Mouse (Mus musculus) c-Kit-positive CD71-positive TER-119-positive erythroid progenitor cells, embryonic 14.5 days (primary cell): ENCODE data around the gene Gja10.
A peak's percentile ranks its signal among the peaks of the same experiment; 100 is the strongest.

Source experiments
- DNase-seq: peaks from one replicate; pipeline ENCODE4 v3.0.0-alpha.2; 2013; ENCODE audit warnings: low spot score

The Gja10 gene

GRCm38 (mm10) chr4:32560724-32561554, 41.6 kb downstream of the Gja10 start:
- DNase-seq, result no peak

DNA sequence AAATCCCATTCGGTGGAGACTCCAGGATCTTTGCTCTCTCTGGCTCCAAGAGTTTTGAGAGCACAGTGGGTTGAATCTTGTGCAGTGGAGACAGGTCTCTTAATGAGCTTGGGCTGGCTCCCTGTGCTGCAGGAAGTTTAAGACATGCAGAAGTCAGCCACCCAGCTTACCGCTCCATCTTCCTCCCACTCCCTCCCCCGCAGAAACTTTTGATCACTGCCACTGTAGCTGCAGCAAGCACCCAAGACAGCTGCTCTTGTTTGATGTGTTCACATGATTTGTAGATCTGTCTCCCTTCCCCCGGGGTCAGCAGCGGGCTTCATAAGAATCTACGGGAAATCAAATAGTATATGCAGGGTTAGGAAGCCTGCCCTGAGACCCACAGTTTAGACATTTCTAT, 42.3 kb downstream of the Gja10 start:
- DNase-seq, result no peak

GRCm38 (mm10) chr4:32555506-32555905, 47.1 kb downstream of the Gja10 start:
- no peak for DNase-seq

GRCm38 (mm10) chr4:32551337-32551736, 51.2 kb downstream of the Gja10 start:
- DNase-seq, result peak; percentile 6

DNA sequence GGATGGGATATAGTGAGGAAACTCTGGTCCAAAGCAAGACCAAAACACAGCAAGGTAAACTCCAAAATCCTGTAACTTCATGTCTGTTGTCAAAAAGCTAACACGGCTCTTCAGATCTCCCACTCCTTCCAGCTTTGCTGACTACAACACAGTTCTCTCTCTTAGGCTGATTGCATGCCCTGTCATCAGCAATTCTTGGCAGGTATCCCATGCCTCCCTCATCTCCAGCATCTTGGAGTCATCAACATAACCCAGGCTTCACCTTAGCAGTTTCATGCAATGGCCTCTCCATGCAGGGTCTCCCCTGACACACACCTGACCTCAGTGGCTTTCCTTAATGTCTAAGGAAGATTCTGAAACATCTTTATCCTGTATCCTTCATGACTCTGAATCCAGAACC, 53.4 kb downstream of the Gja10 start:
- DNase-seq, result no peak
